Mouse (Mus musculus): ENCODE data around the gene Trp73. TPM values are rescaled to one million over a fixed set of nuclear protein-coding genes. Genes with fewer than 3 reads are reported as not detected.

Gene Trp73
- total RNA-seq, 2 experiments from 2014 or later: 0.48 to 0.95 TPM

GRCm38 (mm10) chr4:154154104-154154503, 14.1 kb upstream of the Trp73 start:
- intact Hi-C loops (cut with DNase I): no loop called here
- DNase-seq (ENCODE audit: low spot score in 2 of 2): no peak

- intact Hi-C loops (cut with DNase I): no loop called here
These were observed 6.3 kb upstream of the Trp73 start for GRCm38 (mm10) chr4:154146342-154146741.

GRCm38 (mm10) chr4:154144712-154145111, 4.7 kb upstream of the Trp73 start:
- intact Hi-C loops (cut with DNase I): no loop called here
- no peak for DNase-seq (ENCODE audit: low spot score in 2 of 2)

More at GRCm38 (mm10) chr4:154146342-154146741, 6.3 kb upstream of the Trp73 start:
- DNase-seq (ENCODE audit: low spot score in 2 of 2): no peak

- intact Hi-C loops (cut with DNase I): no loop called here
- peak; percentile 83 to 89 for DNase-seq (ENCODE audit: low spot score in 2 of 2)
These were observed 2.4 kb upstream of the Trp73 start, which contains the start of gene Wrap73 for GRCm38 (mm10) chr4:154142211-154143040. Wrap73 (plus strand) TSS chr4:154142372.

GRCm38 (mm10) chr4:154141009-154141867, 1.2 kb upstream of the Trp73 start:
- intact Hi-C loops (cut with DNase I): no loop called here
- DNase-seq (ENCODE audit: low spot score in 2 of 2): no peak

GRCm38 (mm10) chr4:154140213-154141008, 403 bp upstream of the Trp73 start:
- no peak for DNase-seq (ENCODE audit: low spot score in 2 of 2)
- intact Hi-C loops (cut with DNase I): no loop called here

- no peak for DNase-seq (ENCODE audit: low spot score in 2 of 2)
- intact Hi-C loops (cut with DNase I): no loop called here
These were observed 282 bp downstream of the Trp73 start for GRCm38 (mm10) chr4:154139671-154140181.

GRCm38 (mm10) chr4:154137139-154137538, 2.9 kb downstream of the Trp73 start:
- DNase-seq (ENCODE audit: low spot score in 2 of 2): no peak
- intact Hi-C loops (cut with DNase I): no loop called here

- no peak for DNase-seq (ENCODE audit: low spot score in 2 of 2)
- intact Hi-C loops (cut with DNase I): no loop called here
These were observed 5.2 kb downstream of the Trp73 start for GRCm38 (mm10) chr4:154134803-154135202.

- DNase-seq (ENCODE audit: low spot score in 2 of 2): no peak
- intact Hi-C loops (cut with DNase I): no loop called here
These were observed 8.1 kb downstream of the Trp73 start for GRCm38 (mm10) chr4:154131894-154132293.

- DNase-seq (ENCODE audit: low spot score in 2 of 2): no peak
- intact Hi-C loops (cut with DNase I): no loop called here
These were observed 10.1 kb downstream of the Trp73 start for GRCm38 (mm10) chr4:154129950-154130349.

GRCm38 (mm10) chr4:154127273-154127672, 12.7 kb downstream of the Trp73 start:
- intact Hi-C loops (cut with DNase I): no loop called here
- no peak for DNase-seq (ENCODE audit: low spot score in 2 of 2)

GRCm38 (mm10) chr4:154125202-154125601, 14.8 kb downstream of the Trp73 start:
- intact Hi-C loops (cut with DNase I): no loop called here
- no peak for DNase-seq (ENCODE audit: low spot score in 2 of 2)

GRCm38 (mm10) chr4:154123553-154123952, 16.5 kb downstream of the Trp73 start:
- DNase-seq (ENCODE audit: low spot score in 2 of 2): no peak
- intact Hi-C loops (cut with DNase I): no loop called here

- intact Hi-C loops (cut with DNase I): no loop called here
These were observed 17.6 kb downstream of the Trp73 start for GRCm38 (mm10) chr4:154122374-154122773.

GRCm38 (mm10) chr4:154121800-154122199, 18.2 kb downstream of the Trp73 start:
- no peak for DNase-seq (ENCODE audit: low spot score in 2 of 2)
- intact Hi-C loops (cut with DNase I): no loop called here

More at GRCm38 (mm10) chr4:154122374-154122773, 17.6 kb downstream of the Trp73 start:
- no peak for DNase-seq (ENCODE audit: low spot score in 2 of 2)

GRCm38 (mm10) chr4:154119208-154119607, 20.8 kb downstream of the Trp73 start:
- intact Hi-C loops (cut with DNase I): no loop called here
- no peak for DNase-seq (ENCODE audit: low spot score in 2 of 2)

GRCm38 (mm10) chr4:154118782-154119181, 21.2 kb downstream of the Trp73 start:
- intact Hi-C loops (cut with DNase I): no loop called here
- no peak for DNase-seq (ENCODE audit: low spot score in 2 of 2)

GRCm38 (mm10) chr4:154116421-154116820, 23.6 kb downstream of the Trp73 start:
- intact Hi-C loops (cut with DNase I): no loop called here

More at GRCm38 (mm10) chr4:154116421-154116820, 23.6 kb downstream of the Trp73 start:
- DNase-seq (ENCODE audit: low spot score in 2 of 2): no peak

Data from left cerebral cortex, postnatal 14 days (tissue).